Mouse (Mus musculus) megakaryocyte, embryonic 14.5 days (primary cell): ENCODE results near the gene Rad51b.

Experiments used
- FLI1 ChIP-seq: IDR thresholded peaks from 2 replicates; pipeline ENCODE4 v1.6.1; 2012; ENCODE audit warnings: low read length, inconsistent platforms, mixed read lengths
- GATA1 ChIP-seq: IDR thresholded peaks from 3 replicates; pipeline ENCODE4 v1.6.1; 2012; ENCODE audit warnings: mixed read lengths, low read length, inconsistent platforms, borderline replicate concordance

DNA sequence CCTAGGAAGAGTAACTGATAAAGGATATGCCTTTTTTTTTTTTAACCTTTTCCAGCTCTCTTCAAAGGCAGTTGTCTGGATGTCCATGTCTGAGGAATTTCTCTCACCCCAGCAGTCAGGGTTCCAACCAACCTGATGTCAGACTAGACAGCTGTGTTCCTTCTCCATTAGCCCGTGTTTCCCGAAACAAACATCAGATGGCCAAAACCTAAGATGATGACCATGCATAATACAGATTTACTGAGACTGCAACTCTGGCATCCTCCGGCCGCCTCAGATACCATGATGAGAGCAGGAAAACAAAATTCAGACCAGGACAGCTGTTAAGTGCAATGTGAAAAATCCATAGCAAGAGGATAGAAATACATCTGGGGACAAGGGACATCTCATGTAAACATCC lies 460.7 kb downstream of the Rad51b start:
- no peak for TF ChIP-seq GATA1
- no peak for TF ChIP-seq FLI1
